Mouse (Mus musculus) adrenal gland, postnatal 36 days (tissue): ENCODE data around the gene Rgl1. TPM values are rescaled to one million over a fixed set of nuclear protein-coding genes. Genes with fewer than 3 reads are reported as not detected.

Experiments
- DNase-seq, 2 experiments: peaks; one replicate each; pipeline ENCODE4 v3.0.0; 2021; ENCODE audit warnings: mixed read lengths in 1 of 2
- total RNA-seq, 2 experiments: library from RNA; stranded (reverse); gene quantifications; 2 replicates each; pipeline ENCODE4 v1.2.3; 2021

The Rgl1 gene
- total RNA-seq, 2 experiments from 2014 or later = 27.6 to 37.2 TPM

DNA sequence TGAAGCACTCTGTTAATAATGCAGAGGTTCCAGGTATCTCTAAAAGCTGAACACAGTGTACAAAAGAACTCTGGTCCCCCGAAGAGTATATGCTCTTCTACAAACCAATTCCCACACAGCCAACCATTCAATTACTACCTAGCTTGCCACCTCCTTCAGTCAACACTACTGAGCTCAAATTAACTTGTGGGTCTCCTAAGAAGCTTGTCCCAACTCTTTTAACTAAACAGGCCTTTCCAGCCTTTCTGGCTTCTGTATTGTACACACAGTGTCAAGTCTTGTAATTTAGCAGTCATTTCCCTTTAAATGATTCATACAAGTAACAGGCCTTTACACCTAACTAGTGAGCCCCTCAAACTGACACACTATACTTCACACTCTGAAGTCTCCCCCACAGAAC is 48.8 kb downstream of the Rgl1 start:
- no peak for DNase-seq

DNA sequence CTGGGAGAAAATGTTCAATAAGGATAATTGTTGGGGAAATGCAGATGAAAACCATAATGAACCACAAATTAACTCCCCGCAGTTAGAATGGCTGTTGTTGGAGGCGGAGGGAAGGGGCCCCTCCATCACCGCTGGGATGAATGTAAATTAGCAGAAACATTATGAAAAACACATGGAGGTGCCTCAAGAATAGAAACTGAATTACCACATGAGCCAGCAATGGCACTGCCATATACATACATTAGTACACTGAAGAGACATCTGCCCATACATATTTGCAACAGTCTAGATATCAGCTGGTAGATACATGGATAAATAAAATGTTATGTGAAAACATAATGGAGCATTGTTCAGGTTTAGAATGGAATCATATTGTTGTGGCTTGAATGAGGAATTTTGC is 51.7 kb downstream of the Rgl1 start:
- no peak for DNase-seq

DNA sequence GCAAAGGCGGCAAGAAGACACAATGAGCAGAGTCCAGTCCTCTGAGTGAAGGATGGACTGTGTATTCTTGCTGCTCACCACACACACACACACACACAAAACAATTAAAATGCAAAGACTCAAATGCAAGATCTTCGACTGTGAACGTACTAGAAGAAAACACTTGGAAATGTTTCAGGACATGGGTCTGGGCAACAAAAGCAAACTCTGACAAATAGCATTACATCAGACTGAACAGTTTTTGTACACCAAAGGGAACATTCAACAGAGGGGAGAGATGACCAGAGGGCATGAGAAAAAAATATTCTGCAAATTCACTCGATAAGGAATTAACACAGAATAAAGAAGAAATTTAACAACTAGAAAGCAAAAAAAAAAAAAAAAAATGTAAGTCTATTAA is 52.2 kb downstream of the Rgl1 start:
- DNase-seq = no peak

DNA sequence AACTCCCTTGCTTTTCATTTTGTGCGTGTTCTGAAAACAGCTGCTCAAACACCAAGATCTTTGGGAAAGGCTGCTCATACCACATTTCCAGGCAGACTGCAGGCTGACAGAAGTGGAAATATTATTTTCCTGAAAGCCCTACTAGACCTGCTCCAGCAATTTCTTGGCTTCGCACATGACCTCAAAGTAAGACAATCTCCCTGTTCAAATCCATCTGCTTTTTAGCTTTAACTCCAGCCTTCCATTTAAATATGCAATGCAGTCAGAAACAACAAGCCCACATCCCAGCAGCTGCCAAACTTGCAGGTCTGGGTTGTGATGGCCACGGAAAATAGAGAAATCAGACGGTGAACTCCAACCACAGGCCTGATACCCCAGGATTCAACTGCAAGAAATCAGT is 55.1 kb downstream of the Rgl1 start:
- DNase-seq = no peak

DNA sequence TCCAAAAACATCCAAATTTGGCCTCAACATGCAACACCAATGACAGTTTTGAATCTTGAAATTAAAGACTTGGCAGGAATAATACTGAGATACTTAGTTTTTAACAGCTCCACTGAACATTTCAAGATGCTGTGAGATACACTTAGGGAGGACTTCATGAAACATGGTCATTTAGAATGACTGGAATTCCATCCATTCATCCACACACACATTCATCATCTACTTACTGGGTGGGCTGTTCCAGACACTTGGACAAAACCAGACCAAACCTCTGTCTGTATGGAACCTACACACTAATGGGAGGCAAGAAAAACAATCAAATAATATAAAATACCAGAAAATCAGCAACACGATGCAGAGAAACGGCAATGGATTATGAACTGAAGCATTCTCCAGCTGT is 58.6 kb downstream of the Rgl1 start:
- no peak for DNase-seq

DNA sequence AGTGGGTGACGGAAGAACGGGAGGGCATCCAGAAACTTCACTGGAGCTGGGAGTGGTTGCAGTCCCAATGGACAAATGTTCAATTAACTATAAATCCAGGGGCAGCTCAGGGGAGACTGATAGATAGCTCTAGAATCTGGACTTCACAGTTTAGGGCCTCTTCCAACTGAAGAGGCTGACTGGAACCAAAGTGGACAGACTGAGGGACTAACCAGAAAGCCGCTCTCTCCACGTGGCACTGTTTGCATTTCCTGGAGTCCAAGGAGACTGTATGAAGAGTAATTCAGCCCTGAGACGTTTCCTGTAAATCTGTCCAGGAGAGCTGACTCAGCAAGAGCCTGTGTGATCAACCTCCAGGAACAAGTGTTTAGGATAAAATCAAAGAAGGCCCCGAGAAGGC is 62.2 kb downstream of the Rgl1 start:
- no peak for DNase-seq

DNA sequence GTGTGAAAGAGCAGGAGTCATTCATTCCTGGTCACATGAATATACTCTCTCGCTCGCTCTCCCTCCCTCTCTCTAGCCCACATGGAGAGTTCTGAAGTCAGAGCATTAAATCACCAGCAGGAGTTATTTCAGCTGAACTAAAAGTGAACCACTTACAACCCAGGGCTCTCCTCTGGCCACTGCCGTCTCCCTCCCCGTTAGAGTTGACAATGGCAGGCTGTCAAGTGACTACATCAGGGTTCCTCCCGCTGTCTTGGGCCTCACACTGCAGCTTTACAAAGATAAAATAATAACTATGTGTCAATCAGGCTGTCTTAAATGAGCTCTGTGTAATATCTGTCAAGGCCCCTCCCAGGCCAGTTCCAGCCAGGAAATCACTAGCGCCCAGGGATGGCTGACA is 63.2 kb downstream of the Rgl1 start:
- no peak for DNase-seq

DNA sequence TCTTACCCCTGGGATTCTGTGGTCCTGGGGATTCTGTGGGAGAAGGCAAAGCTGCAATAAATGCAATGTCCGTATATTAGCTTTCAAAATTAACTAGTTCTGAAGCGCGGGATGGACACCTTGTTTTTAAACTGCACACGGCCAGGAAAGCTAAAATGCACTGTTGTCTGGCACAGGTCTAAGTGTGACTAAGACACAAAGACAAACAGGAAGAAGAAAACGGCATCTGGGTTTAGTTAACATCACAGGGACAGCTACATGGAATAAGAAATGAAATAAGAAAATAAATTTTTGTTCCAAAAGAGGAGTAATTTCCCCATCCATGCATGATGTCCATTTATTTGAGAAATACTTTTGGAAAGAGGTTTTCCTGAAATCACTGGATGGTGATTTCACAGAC is 65.1 kb downstream of the Rgl1 start:
- DNase-seq = no peak

DNA sequence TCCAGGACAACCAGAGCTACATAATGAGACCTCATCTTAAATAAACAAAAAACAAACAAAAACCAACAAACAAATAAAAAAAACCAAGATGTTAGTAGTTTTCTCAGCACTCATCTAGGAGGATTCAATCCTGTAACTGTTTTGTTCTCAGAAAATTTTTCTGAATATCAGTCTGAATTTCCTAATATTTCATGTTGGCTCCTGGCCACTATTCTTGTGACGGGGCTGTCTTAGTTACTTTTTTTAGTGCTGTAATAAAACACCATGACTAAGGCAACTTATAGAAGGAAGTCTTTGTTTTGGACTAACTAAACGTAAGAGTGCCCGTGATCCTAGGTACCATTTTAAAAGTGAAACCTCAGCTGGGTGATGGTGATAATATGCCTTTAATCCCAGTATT is 68.8 kb downstream of the Rgl1 start:
- DNase-seq = no peak

DNA sequence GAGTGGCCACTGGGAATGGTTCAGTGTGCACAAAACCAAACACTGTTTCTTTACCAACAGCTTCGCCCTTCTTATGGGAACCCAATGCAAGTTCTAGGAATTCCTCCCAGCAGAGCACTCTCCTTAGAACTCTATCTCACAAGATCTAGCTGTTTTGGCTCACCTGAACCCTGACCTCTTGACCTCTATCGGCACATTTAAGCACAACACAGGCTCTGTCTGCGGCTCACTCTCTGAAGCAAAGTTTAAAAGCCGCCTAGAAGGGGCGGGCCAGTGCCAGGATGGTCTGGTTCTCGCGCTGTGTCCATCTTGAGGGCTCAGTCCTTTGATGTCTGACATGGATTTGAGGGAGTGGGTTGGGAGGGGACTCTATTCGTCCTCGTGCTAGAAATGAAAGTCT is 70.7 kb downstream of the Rgl1 start:
- no peak for DNase-seq

DNA sequence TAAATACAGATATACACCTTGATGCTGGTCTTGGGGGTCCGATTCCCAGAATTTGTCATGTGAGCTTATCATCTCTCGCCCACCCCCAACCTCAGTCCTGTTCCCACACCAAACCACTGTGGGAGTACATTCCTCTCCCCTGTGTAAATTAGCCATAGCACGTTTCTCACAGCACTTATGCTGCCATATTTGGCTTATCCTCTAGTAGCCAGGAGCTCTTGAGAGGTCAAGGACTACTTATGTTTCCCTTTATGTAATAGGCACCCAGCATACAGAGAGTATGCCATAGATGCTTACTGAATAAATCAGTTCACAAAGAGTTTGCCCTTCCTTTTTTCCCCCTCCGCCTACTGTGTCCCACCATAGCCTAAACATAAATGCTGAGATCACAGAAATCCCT is 76.2 kb downstream of the Rgl1 start:
- no peak for DNase-seq

DNA sequence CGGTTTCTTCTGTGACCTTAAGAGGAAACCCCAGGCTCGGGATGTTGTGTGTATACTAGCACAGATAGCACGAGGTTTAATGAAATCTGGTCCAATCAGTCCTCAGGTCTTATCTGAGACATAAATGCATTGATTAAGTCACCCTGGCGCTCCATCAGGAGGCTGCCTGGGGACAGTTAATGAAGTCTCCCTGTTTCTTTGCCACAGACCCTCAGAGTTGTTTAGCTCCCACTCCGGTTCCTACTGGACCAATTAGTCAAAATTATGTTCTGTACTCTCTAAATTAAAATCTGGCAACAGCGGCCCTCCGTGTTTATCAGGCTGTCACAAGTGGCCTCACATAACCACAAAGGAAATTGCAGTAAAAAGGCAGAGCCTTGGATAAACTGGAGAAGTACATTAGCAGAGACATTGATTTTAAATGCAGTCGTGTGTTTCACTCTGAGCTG is 78.4 kb downstream of the Rgl1 start:
- no peak for DNase-seq

DNA sequence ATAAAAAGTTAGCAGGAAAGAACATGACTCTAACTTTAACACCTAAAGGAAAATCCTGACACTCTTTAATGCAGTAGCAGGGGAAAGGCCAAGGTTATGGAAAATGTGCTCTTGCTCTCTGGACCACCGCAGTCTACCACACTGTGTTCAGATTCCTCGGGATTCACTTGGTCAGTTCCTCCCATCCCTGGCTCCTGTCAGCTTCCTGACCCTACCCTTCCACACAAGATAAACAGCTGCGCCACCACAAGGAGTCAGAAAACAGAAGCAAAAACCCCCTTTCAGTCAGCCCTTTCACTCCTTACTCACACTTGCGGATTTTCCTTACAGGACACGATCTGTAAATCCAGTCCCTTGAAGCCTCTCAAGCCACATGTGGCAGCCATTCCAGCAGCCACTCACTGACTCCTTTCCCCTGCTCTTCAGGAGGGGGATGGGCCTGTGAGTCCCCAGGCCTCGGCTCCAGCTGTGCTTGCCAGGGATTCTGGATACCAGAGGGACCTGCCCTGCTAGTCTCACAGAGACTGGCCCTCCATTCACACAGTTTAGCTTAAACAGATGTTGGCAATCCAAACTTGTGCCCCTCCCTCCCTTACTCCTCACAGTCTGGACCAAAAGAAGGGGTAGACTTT is 78.9 kb downstream of the Rgl1 start:
- peak in 1 of 2 experiments; percentile 44 for DNase-seq

DNA sequence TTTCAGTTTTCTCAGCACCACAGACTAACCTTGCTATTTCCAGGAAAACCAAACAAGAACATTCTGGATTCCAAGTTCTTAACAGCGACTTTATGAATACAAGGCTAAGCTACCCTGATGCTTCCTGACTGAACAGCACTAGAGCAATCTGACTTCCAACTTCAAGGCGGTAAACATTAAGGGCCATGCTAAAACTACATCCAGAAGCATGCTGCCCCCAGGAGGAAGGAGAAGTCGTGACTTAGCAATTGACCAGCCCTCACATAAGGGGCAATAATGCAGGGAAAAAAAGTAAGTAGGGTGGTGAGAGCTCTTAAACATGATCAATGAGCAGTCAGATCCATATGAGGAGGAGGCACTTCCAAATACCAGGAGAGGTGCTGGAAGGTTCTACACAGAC is 80.6 kb downstream of the Rgl1 start:
- DNase-seq = no peak

DNA sequence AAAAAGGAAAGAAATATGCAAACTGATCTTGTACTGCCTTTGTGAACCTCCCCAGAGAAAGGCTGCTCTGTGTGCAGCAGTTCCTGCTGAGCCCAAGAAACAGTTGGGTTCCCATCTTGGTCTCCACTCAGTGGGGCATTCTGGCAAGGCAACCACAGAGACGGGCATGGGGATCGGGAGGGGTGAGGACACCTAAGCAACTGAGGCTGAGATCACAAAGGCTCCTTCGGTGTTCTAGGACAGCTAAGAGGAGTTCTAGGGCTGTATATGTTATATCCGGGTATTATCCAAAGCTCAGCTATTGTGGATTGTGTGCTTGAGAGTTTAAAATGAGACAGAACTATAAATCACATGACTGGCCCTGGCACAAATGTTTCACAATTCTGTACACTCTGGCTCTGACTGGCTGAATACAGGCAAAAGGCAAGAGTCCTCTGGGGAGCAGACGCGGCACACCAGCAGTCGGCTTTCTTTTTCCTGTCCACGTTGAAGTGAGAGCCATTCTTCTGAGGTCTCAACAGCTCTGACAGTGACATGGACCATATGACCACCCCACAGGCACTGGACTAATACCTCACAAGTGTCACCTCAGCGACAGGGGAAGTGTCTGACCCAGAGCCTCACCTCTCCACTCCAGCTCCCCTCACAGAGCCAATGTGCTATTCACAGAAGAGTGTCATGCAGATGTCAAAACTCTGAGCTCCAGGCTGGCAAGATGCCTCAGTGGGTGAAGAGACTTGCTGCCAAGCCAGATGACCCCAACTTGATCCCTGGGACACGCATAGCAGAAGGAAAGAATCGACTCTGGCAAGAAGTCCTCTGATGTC is 83.6 kb downstream of the Rgl1 start:
- peak; percentile 58 to 62 for DNase-seq

DNA sequence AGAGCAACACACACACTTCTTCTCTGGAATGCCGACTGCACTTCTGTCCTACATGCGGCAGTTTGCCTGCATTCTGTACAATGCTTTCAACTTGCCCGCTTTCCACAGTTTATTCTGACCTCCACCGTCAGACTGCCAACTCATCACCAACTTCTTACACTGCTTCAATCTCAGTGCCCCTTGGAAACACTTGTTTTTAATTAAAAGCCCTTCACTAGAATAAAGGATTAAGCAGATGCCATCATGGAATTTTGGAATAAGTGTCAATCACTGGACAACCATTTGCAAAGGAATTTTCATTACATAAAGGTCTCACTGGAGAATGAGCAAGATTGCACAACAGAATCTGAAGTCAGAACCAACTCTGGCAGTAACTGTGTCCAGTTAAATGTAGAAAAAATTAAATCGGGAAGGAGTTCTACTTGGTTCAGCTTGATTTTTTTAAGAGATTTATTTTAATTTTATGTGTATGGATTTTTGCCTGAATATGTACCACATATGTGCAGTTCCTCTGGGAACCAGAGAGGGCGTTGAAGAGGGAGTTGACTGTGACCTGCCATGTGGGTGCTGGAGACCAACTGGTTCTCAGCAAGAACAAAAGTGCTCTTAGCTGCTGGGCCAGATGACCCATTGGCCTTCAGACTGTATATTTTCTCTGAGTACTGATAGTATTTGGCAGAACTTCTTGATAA is 84.3 kb downstream of the Rgl1 start:
- peak; percentile 15 to 25 for DNase-seq

DNA sequence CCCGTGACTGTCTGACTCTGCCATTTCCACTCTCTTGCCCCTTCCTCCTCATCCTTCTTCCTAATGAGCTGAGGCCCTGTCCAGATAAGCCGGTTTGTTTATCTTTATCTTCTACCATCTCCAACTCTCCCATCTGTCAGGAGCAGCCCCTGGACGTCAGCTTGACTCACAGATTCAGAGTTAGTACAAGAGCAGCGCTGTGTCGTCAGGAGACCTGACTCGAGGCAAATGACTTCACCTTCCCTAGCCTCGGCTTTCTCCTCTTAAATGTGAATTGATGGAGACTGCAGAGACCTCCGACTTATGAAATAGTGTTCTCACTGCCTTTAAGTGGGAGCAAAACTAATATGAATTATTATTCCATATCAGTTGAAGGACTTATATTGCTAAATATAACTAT is 85.0 kb downstream of the Rgl1 start:
- DNase-seq = no peak

DNA sequence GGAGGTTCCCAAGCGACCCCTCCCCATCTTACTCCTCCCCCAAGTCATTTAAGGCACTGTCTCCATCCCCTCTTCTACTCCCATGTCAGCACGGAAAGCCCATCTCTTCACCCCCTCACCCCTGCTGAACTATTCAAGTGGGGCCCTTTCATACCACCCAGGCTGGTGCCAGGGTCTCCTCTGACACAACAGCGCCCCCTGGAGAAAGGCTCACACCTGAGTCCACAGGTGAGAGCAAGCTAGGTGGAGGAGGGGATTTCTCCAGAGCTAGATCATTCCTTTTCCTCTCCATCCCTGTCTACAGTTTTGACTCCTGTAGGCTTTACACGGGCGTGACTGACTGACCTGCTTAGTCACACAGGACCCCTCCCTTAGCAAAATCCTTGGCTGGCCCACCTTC is 87.7 kb downstream of the Rgl1 start:
- DNase-seq = peak in 1 of 2 experiments; percentile 41

DNA sequence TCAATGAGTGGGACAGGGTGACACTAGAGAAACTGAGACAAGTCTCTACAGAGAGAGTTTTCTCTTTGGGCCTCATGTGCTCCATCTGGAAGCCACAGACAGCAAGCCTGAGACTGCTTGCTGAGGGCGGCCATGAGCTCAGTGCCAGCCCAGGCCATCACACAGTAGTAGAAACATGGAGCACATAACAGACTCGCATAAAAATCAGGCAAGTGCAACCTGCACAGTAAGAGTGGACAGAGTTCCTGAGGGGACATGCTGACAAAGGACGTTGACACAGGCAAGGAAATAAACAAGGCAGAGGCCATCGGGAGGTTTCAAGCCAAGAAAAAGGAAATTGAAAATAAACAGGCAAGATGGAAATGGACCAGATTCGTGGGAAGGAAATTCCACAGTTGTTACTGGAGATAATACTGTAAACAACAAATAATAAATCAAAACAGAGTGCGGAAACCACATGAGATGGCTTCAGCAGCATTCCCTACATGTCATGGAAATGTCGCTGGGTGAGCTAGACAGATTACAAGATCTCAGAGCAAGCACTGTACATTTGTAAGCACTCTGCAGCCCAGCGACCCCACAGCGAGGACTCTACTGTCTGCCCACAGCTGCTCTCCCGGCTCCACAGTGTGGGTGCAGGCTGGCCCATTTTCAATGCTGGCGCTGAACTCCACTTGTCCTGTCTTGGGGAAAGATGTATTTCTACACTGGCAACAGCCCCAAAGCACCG is 88.5 kb downstream of the Rgl1 start:
- no peak for DNase-seq

DNA sequence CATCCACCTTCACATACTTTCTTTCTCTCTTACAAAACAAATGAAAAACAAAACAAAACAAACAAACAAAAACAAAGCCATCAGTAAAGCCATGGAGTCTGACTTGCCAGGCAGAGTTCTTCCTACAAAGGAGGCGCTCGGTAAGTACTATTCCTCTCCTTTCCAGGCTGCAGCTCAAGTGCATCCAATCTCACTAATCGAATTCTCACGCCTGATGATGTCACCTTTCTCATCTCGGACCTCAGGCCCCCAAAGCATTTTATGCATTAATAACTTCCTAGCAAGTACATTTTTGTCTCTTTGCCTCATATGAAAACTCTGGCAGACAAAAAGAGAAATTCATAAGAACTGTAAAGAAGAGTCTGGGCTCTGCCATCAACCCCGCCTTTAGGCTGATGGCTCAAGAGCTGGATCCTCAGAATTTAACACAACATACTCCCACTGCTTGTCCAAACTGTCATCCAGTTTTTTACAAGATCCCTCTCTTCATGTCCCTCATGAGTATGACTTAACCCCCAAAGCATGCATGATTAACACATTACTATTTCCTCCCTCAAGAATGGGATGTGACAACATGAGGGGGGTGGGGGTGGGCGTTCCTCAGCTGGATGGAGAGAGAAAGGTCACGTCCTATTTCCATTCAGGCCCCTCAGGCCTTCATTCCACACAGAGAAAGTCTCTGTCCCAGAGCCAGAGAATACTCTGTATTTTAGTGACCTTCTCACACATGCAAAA is 96.5 kb downstream of the Rgl1 start:
- DNase-seq = no peak

DNA sequence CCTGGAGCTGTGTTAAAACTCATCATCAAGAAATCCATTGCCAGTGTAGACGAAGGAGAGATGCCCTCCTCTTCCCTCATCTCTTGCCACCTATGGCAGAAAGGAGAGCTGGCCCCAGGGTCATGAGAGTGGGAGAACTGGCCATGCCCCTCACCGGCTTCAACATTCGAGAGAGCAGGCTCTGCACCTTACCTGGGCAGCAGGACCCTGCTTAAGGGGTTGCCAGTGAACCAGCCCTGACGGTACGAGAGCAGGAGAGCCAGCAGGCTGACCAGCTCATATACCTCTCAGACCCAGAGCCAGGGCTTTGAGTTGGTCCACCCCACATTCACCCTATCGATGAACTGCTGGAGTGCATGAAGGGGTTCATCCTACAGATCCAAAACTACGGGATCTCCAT is 105.7 kb downstream of the Rgl1 start:
- no peak for DNase-seq

DNA sequence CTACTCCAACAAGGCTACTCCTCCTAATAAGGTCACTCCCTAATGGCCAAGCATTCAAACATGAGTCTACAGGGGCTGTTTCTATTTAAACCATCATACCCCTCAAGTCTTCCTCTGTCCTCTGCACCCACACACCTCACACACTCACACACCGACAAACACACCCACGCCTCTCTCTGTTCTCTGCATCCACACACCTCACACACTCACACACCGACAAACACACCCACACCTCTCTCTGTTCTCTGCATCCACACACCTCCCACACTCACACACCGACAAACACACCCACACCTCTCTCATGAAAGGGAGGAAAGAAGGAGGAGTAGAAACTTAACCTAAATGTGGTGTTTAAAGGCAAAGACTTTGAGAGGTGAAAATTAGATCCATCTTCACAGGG is 106.2 kb downstream of the Rgl1 start:
- no peak for DNase-seq
